Mouse (Mus musculus) kidney, postnatal 36 days (tissue): ENCODE measurements around the gene Lyl1.
A peak's percentile ranks its signal among the peaks of the same experiment; 100 is the strongest.

ENCODE experiments used
- DNase-seq, 2 experiments: peaks; one replicate each; pipeline ENCODE4 v3.0.0; 2021 to 2022; ENCODE audit warnings: mixed read lengths in 2 of 2

The Lyl1 gene

GRCm38 (mm10) chr8:84722850-84723570, 21.8 kb downstream of the Lyl1 start, which contains the start of gene G430095P16Rik:
G430095P16Rik (plus strand) TSS chr8:84723007.
- DNase-seq = peak; percentile 74 to 82

DNA sequence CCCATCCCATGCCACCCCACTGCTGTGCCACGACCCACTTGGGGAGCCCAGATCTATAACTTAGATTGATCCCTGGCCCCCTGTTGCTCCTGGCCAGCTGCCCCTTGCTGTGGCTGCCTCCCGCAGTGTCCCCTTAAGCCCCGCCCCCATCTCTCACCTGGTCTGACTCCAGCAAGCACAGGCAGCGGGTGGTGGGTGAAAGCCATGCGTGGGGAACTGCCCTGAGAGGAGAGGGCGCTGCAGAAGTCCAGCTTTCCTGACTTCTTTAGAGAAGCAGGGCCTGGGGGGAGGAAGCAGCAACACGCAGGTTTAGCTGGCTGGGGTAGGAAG, 22.3 kb downstream of the Lyl1 start:
- peak in 1 of 2 experiments; percentile 69 for DNase-seq

DNA sequence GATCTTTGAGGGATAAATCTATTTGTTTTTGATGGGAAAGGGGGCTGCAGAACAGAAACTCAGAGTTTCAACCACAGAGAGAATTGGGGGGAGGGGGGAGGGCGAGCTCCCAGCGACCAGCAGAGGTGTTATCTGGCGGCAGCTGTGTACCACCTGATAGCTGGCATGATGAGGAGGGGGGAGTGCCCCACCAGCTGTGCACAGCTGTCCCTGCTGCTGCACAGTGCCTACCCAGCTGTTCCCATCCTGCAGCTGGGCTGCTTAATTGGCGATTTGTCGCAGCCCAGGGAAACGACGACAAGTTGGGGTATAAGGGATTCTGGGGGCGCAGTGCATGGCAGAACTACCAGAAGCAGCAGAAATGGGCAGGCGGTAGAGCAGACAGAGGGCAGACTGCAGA, 23.4 kb downstream of the Lyl1 start:
- no peak for DNase-seq

DNA sequence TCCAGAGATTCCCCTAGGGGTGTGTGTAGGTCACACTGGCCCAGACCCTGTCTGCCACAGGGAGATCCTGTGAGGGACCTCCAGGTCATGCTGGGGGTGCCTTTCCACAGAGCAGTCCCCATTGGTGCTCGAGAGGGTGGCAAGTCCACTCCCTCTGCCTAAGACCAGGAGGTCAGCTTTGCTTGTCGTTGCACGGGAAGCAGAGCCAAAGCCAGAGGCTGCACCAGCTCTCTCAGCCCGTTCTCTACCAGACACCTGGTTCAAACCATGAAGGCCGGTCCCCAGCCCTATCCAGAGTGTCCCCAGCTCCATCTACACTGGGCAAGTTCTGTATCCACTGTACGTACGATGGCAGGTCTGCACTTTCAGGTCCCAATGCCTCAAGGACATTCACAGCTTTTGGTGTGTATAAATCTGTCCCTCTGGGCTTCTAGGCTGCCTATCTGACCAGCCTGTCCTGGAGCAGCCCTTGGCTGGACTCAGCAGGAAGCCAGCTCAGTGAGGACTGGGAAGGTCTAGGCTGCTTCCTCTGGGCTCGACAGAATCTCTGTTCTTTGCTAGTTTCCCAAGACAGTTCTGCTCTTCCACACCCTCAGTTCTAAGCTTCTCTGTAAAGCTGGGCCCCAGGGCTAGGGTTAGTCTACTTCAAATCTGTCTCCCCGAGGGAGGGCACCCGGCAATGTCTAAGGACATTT, 24.1 kb downstream of the Lyl1 start:
- no peak for DNase-seq

- peak; percentile 60 to 69 for DNase-seq
Observed at GRCm38 (mm10) chr8:84725941-84726259, 24.6 kb downstream of the Lyl1 start.

GRCm38 (mm10) chr8:84728474-84728873, 27.2 kb downstream of the Lyl1 start:
- no peak for DNase-seq

DNA sequence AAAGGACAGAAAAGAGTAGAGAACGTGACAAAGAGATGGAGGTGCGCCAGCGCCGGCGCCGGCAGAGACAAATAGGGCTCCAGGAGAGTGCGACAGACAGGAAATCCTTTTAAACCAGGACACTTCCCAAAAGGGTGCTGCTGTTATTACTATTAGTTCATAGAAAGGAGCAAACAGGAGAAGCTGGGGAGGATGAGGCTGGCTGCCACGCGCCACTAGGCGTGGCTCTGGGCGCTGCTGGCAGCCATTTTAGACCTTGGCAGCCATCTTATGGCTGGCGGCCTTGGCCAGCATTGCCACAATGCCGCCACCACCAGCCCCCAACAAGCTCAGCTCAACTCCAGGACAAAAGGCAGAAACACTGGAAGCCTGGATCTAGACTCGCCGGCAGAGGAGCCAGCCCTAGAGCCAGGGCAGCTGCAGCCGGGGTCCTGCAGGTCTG, 28.7 kb downstream of the Lyl1 start:
- DNase-seq = peak; percentile 68 to 73

GRCm38 (mm10) chr8:84730541-84731370, 29.5 kb downstream of the Lyl1 start:
- DNase-seq = no peak

GRCm38 (mm10) chr8:84731371-84732177, 30.3 kb downstream of the Lyl1 start:
- no peak for DNase-seq

- DNase-seq = no peak
Observed at GRCm38 (mm10) chr8:84732545-84732944, 31.3 kb downstream of the Lyl1 start.

- peak in 1 of 2 experiments; percentile 43 for DNase-seq
Observed at GRCm38 (mm10) chr8:84732996-84733395, 31.7 kb downstream of the Lyl1 start.

DNA sequence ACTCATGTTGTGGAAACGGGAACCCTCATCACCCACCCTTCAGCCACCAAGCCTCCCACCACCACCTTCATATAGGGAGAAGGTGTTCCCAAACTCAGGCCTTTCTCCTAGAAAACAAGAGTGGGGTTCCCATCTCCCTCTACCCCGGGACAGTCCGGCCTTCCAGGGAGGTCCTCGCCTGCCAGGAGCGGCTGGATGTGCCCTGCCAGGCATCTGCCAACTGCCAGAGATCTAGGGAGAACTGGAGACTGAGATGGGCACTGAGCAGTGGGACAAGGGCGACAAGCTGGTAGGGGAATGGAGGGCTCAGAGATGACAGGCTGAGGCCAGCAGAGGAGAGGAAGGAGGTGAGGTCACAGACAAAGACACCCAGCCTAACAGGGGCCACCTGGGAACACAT, 32.7 kb downstream of the Lyl1 start:
- no peak for DNase-seq

- no peak for DNase-seq
Observed at GRCm38 (mm10) chr8:84734680-84735079, 33.4 kb downstream of the Lyl1 start.

DNA sequence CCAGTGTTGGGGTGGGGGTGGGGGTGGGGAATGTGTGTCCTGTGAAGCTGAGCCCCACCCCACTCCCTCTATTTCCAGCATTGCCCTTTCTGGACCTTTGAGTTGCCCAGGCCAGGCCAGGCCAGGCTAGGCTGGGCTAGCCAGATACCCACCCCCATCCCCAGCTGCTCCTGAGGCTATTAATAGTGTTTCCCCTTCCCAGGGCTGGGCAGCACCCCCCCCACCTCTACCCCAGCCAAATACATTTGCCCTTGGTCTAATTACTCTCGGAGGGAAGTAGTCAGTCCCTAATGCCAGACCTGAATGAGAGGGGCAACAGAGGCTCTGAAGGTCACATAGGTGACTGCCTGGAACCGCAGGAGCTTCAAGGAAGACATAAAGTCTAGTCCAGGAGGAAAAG, 34.3 kb downstream of the Lyl1 start:
- no peak for DNase-seq

GRCm38 (mm10) chr8:84736521-84736920, 35.3 kb downstream of the Lyl1 start:
- DNase-seq = no peak

DNA sequence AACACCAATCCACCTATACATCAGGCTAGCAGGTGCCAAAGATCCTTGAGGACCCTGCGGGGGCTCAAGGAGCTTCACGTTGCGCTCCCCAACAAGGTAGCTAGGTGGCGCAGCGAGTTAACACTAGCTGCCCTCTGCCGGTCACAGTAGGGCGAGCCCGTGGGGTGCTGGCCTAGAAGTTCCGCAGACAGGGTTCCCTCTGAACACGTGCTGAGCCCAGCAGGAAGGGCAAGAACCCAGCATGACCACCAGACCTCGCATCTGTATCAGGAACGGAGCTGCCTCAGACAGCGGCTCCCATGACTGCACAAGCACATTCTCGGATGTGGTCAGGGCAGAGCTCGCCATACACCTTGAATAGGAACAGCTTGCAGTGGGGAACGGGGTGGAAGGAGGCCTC, 36.4 kb downstream of the Lyl1 start:
- peak; percentile 76 to 90 for DNase-seq

- DNase-seq = no peak
Observed at GRCm38 (mm10) chr8:84738266-84738665, 37.0 kb downstream of the Lyl1 start.

DNA sequence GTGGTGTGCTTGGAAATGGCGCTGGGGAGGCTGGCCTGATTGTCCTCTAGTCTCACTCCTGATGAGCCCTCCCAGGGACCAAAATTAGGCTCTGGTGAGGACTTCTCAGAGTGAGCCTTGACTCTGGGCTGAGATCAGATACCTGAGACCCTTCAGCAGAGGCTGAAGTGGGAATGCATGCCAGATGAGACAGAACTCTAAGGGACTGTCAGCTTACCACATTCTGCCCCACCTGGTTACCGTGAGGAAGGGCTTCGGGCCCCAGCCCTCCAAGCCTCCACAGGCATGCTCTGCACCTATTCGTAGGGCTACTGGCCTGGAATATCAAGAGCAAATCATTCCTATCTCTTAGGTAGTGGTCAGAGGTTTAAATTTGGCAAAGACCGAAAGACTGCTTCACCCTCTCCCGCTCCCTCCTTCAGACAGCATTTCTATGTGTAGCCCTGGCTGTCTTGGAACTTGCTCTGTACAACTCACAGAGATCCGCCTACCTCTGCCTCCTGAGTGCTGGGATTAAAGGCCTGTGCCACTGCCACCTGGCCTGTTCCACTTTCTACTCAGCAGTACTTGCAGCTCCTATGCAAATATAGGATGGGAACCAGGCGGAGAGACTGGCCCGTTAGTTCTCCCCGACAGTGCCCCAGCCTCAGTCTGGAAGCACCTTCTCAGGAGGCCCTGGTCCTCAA, 37.6 kb downstream of the Lyl1 start:
- no peak for DNase-seq

- no peak for DNase-seq
Observed at GRCm38 (mm10) chr8:84739401-84739742, 38.1 kb downstream of the Lyl1 start.

DNA sequence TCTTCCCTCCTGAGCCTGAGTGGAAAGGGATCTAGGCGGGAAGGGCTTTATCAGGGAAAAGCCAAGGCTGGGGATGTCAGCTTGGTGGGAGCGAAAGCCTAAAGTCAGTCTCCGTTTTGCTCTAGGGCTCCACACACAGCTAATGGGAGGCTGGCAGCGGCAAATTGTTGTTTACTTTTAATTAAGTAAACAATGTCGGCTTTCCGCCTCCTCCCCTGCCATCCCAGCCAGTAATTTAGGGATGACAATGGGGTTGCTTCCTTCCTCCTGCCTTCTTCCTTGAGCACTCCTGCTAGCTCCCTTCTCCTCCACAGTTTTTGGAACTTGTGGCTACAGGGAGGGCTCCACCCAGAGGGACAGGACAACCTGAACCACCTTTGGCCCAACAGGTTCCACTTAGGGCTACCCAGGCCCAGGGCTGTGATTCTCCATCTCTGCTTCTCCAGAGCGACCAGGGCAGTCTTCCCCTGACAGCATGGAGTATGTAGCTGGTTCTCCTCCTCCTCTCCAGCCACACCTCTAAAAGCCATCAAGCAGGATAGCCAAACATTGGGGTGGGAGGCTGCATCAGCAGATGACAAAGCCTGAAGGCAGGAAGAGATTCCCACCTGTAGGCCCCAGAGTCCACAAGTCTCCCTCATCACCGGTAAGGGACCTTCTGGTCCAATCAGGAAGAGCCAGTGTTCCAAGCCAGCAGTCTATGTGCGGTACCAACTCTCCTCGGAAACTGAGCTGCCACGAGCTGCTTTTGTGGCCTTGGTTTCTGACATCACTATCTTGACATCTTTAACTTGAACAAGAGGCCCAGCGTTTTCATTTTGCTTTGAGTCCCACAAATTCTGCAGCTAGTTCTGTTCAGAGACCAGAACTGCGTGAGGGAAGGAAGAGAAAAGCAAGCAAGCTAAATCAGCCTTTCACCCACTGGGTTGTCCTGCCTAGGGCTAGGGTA, 39.9 kb downstream of the Lyl1 start:
- DNase-seq = no peak
